Mouse (Mus musculus): ENCODE measurements around the gene Rassf1. TPM values are rescaled to one million over a fixed set of nuclear protein-coding genes. Genes with fewer than 3 reads are reported as not detected.
A peak's percentile ranks its signal among the peaks of the same experiment; 100 is the strongest.

Gene Rassf1
- polyA plus RNA-seq, 1 experiment from 2014 or later: 15.8 TPM

- Histone ChIP-seq H3K9me3 (replicated peaks) (no peaks in the 10 kb centered on the region), H3K4me2 (no peak within 1 kb of the TSS), H3K9ac (no peak within 1 kb of the TSS), H3K27me3 (peaks cover 20% of the 10 kb centered on the region), H3K27ac (replicated peaks) (no peak within 1 kb of the TSS), H3K4me1 (replicated peaks) (peaks cover 61% of the 10 kb centered on the region), H3K36me3 (replicated peaks) (peaks cover 3% of the 10 kb centered on the region), H3K4me3 (replicated peaks) (no peak within 1 kb of the TSS)
- ATAC-seq (ENCODE audit: insufficient read depth): no peak
- WGBS (ENCODE audit: insufficient replicate concordance): 55% methylated on average over 12 of the region's 12 CpGs
These were observed 57.5 kb downstream of the Rassf1 start, which contains the start of gene Sema3b for GRCm38 (mm10) chr9:107608741-107609432. Sema3b (minus strand) TSS chr9:107609229.

GRCm38 (mm10) chr9:107609433-107609830, 58.1 kb downstream of the Rassf1 start:
- H3K27me3 ChIP-seq: peaks cover 14% of the 10 kb centered on the region; the same call in 1 of the 2 replicates
- no peaks in the 10 kb centered on the region for H3K9me3 ChIP-seq (replicated peaks)
- 67% methylated on average over 4 of the region's 4 CpGs for WGBS (ENCODE audit: insufficient replicate concordance)
- peaks cover 63% of the 10 kb centered on the region for H3K4me1 ChIP-seq (replicated peaks)
- H3K4me2 ChIP-seq: no peak overlapping the region
- H3K27ac ChIP-seq (replicated peaks): no peak overlapping the region
- peaks cover 9% of the 10 kb centered on the region for H3K36me3 ChIP-seq (replicated peaks)
- ATAC-seq (ENCODE audit: insufficient read depth): no peak
- H3K4me3 ChIP-seq (replicated peaks): no peak overlapping the region
- no peak overlapping the region for H3K9ac ChIP-seq

- no peak for ATAC-seq (ENCODE audit: insufficient read depth)
- Histone ChIP-seq H3K9me3 (replicated peaks) (no peaks in the 10 kb centered on the region), H3K9ac (peak overlapping the region; percentile 74), H3K4me1 (replicated peaks) (peaks cover 52% of the 10 kb centered on the region), H3K4me2 (peak overlapping the region; percentile 96), H3K4me3 (replicated peaks) (peak overlapping the region; percentile 64), H3K27ac (replicated peaks) (peak overlapping the region; percentile 80), H3K36me3 (replicated peaks) (peaks cover 31% of the 10 kb centered on the region), H3K27me3 (no peaks in the 10 kb centered on the region)
- WGBS (ENCODE audit: insufficient replicate concordance): 38% methylated on average over 6 of the region's 6 CpGs
These were observed 60.3 kb downstream of the Rassf1 start for GRCm38 (mm10) chr9:107611456-107612190.

Other genes with a start within 250 kb of the Rassf1 start
- gene Hemk1, start 213.2 kb upstream of the Rassf1 start, polyA plus RNA-seq (2015; fragmentation: Nextera tagmentation; extraction: Ambion mirVana): 3.6 and 3.7 TPM in 2 replicates
- gene 6430571L13Rik, start 211.0 kb upstream of the Rassf1 start, polyA plus RNA-seq (2015; fragmentation: Nextera tagmentation; extraction: Ambion mirVana): 0.12 TPM in 2 replicates
- gene Cacna2d2, start 151.9 kb upstream of the Rassf1 start, polyA plus RNA-seq (2015; fragmentation: Nextera tagmentation; extraction: Ambion mirVana): 0.02 TPM in 1 of 2 replicates, not detected in the other
- 15.2 and 15.9 TPM in 2 replicates for gene Tmem115, start 17.6 kb upstream of the Rassf1 start, polyA plus RNA-seq (2015; fragmentation: Nextera tagmentation; extraction: Ambion mirVana)
- 13.1 and 13.2 TPM in 2 replicates for gene Cyb561d2, start 9.4 kb upstream of the Rassf1 start, polyA plus RNA-seq (2015; fragmentation: Nextera tagmentation; extraction: Ambion mirVana)
- 11.2 and 13.2 TPM in 2 replicates for gene Nprl2, start 9.3 kb upstream of the Rassf1 start, polyA plus RNA-seq (2015; fragmentation: Nextera tagmentation; extraction: Ambion mirVana)
- 0.64 and 1.0 TPM in 2 replicates for gene Zmynd10, start 4.3 kb upstream of the Rassf1 start, polyA plus RNA-seq (2015; fragmentation: Nextera tagmentation; extraction: Ambion mirVana)
- gene Tusc2, start 11.7 kb downstream of the Rassf1 start, polyA plus RNA-seq (2015; fragmentation: Nextera tagmentation; extraction: Ambion mirVana): 34.1 and 36.1 TPM in 2 replicates
- 48.8 and 56.3 TPM in 2 replicates for gene Hyal2, start 16.4 kb downstream of the Rassf1 start, polyA plus RNA-seq (2015; fragmentation: Nextera tagmentation; extraction: Ambion mirVana)
- gene Hyal1, start 25.4 kb downstream of the Rassf1 start, polyA plus RNA-seq (2015; fragmentation: Nextera tagmentation; extraction: Ambion mirVana): 3.2 and 4.2 TPM in 2 replicates
- 12.3 and 12.8 TPM in 2 replicates for gene Naa80, start 27.3 kb downstream of the Rassf1 start, polyA plus RNA-seq (2015; fragmentation: Nextera tagmentation; extraction: Ambion mirVana)
- 0.64 TPM in 2 replicates for gene Hyal3, start 29.3 kb downstream of the Rassf1 start, polyA plus RNA-seq (2015; fragmentation: Nextera tagmentation; extraction: Ambion mirVana)
- 161 and 198 TPM in 2 replicates for gene Ifrd2, start 36.1 kb downstream of the Rassf1 start, polyA plus RNA-seq (2015; fragmentation: Nextera tagmentation; extraction: Ambion mirVana)
- gene Sema3b, start 57.7 kb downstream of the Rassf1 start, polyA plus RNA-seq (2015; fragmentation: Nextera tagmentation; extraction: Ambion mirVana): 0.74 and 0.77 TPM in 2 replicates
- gene Gnai2, start 83.8 kb downstream of the Rassf1 start, polyA plus RNA-seq (2015; fragmentation: Nextera tagmentation; extraction: Ambion mirVana): 162 and 167 TPM in 2 replicates
- 35.0 and 50.9 TPM in 2 replicates for gene Slc38a3, start 118.0 kb downstream of the Rassf1 start, polyA plus RNA-seq (2015; fragmentation: Nextera tagmentation; extraction: Ambion mirVana)
- 1.2 and 1.3 TPM in 2 replicates for gene Gnat1, start 128.2 kb downstream of the Rassf1 start, polyA plus RNA-seq (2015; fragmentation: Nextera tagmentation; extraction: Ambion mirVana)
- gene Sema3f, start 158.9 kb downstream of the Rassf1 start, polyA plus RNA-seq (2015; fragmentation: Nextera tagmentation; extraction: Ambion mirVana): 0.76 and 0.92 TPM in 2 replicates
- gene Rbm5, start 219.4 kb downstream of the Rassf1 start, polyA plus RNA-seq (2015; fragmentation: Nextera tagmentation; extraction: Ambion mirVana): 63.8 and 72.0 TPM in 2 replicates

Measured in liver, embryonic 15.5 days (tissue).